Mouse (Mus musculus) heart, postnatal 0 days (tissue): Measurements from ENCODE around the gene S1pr4. TPM values are rescaled to one million over a fixed set of nuclear protein-coding genes. Genes with fewer than 3 reads are reported as not detected.

Source experiments
- ATAC-seq: fragments of 200-750 bp; cut with Nextera tagmentation; 2 replicates; pipeline ENCODE4 v1.8.0; 2017; ENCODE audit warnings: low read depth, moderate number of reproducible peaks, moderate library complexity; ENCODE audit not compliant: insufficient read depth
- DNase-seq: peaks from one replicate; pipeline ENCODE4 v3.0.0-alpha.2; 2016; ENCODE audit warnings: low spot score
- H3K27ac ChIP-seq: fragments of 300-500 bp; sonication (generic); 2 replicates; pipeline ENCODE4 v1.5.1; 2014; ENCODE audit warnings: low read depth, mild to moderate bottlenecking
- H3K27me3 ChIP-seq: fragments of 300-500 bp; sonication (generic); 2 replicates; pipeline ENCODE4 v1.6.1; 2014; ENCODE audit warnings: low read length, mixed read lengths; ENCODE audit not compliant: control insufficient read depth, insufficient read depth
- H3K36me3 ChIP-seq: fragments of 300-500 bp; sonication (generic); replicated peaks from 2 replicates; pipeline ENCODE4 v1.6.1; 2014; ENCODE audit warnings: low read length, mixed read lengths; ENCODE audit not compliant: control insufficient read depth, insufficient read depth
- H3K4me1 ChIP-seq: fragments of 300-500 bp; sonication (generic); 2 replicates; pipeline ENCODE4 v1.6.1; 2014; ENCODE audit warnings: antibody characterized with exemption; ENCODE audit not compliant: control insufficient read depth, insufficient read depth
- H3K4me2 ChIP-seq: fragments of 300-500 bp; sonication (generic); 2 replicates; pipeline ENCODE4 v1.6.1; 2014; ENCODE audit warnings: low read depth, mild to moderate bottlenecking, low read length, moderate library complexity
- H3K4me3 ChIP-seq: fragments of 300-500 bp; sonication (generic); 2 replicates; pipeline ENCODE4 v1.5.1; 2014; ENCODE audit warnings: low read depth, low read length
- H3K9ac ChIP-seq: fragments of 300-500 bp; sonication (generic); replicated peaks from 2 replicates; pipeline ENCODE4 v1.6.1; 2014; ENCODE audit warnings: low read depth, low read length, mixed read lengths
- H3K9me3 ChIP-seq: fragments of 300-500 bp; sonication (generic); replicated peaks from 2 replicates; pipeline ENCODE4 v1.6.1; 2016; ENCODE audit warnings: low read length; ENCODE audit not compliant: control insufficient read depth
- CTCF ChIP-seq: IDR thresholded peaks from 2 replicates; pipeline ENCODE4 v1.5.1; 2016; ENCODE audit warnings: antibody characterized with exemption, control low read depth, low read depth
- EP300 ChIP-seq: IDR thresholded peaks from 2 replicates; pipeline ENCODE4 v1.6.1; 2016; ENCODE audit warnings: antibody characterized with exemption, low read depth
- WGBS: fragments of 180-500 bp; shearing (Covaris S2); extraction: QIAGEN DNeasy Blood & Tissue Kit; methylation state at CpG from one replicate; pipeline ENCODE4 v1.1.7; 2014; 5-methylcytosine and 5-hydroxymethylcytosine counted together
- polyA plus RNA-seq: library from polyadenylated mRNA; unstranded; fragments of >200 nt; fragmentation: Nextera tagmentation; extraction: Ambion mirVana; gene quantifications from 2 replicates; pipeline ENCODE4 v1.2.1, GENCODE M21; 2015
- total RNA-seq: library from RNA; depleted of rRNA; stranded (reverse); fragments of >200 nt; gene quantifications from 2 replicates; pipeline ENCODE4 v1.2.3, GENCODE M21; 2014; ENCODE audit warnings: low replicate concordance

Gene S1pr4
- total and polyA plus RNA-seq, 2 experiments from 2014 or later: 0.34 TPM; not detected in 1

DNA sequence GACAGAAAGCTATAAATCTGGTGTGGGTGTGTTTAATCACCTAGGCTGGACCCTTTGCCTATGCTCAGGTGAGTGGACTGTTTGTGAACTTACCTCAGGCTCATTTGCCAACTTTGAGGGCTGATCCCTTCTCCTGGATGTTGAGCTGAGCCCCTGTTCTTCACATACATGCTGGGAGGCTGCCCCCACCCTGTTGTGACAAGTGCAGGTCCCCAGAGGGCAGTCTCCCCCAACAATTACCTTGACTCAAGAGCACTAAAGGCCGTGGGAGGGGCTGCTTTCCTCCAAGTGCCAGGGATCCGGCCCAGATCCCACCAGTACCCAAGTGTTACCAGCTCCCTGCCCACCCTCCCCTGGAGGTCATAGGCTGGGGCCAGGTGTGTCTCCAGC is 14.9 kb downstream of the S1pr4 start:
- Histone ChIP-seq H3K4me3 (no peak overlapping the region), H3K9ac (no peak overlapping the region), H3K36me3 (peaks cover 37% of the 10 kb centered on the region), H3K27me3 (peaks cover 21% of the 10 kb centered on the region), H3K27ac (no peak overlapping the region), H3K4me1 (peaks cover 11% of the 10 kb centered on the region), H3K9me3 (no peaks in the 10 kb centered on the region), H3K4me2 (no peak overlapping the region)
- TF ChIP-seq CTCF: no peak
- TF ChIP-seq EP300: no peak
- no peak for ATAC-seq
- 15% methylated on average over 2 of the region's 2 CpGs for WGBS
- no peak for DNase-seq

GRCm38 (mm10) chr10:81484441-81485059 is 15.4 kb downstream of the S1pr4 start:
- Histone ChIP-seq H3K27ac (no peak overlapping the region), H3K27me3 (peaks cover 24% of the 10 kb centered on the region), H3K4me3 (no peak overlapping the region), H3K36me3 (peaks cover 32% of the 10 kb centered on the region), H3K4me1 (peaks cover 11% of the 10 kb centered on the region), H3K9me3 (no peaks in the 10 kb centered on the region), H3K4me2 (no peak overlapping the region), H3K9ac (no peak overlapping the region)
- TF ChIP-seq CTCF (no peak), EP300 (no peak)
- no peak for ATAC-seq
- 61% methylated on average over 6 of the region's 6 CpGs for WGBS
- no peak for DNase-seq

- no peak overlapping the region for H3K27ac ChIP-seq
- WGBS: 18% methylated on average over 9 of the region's 9 CpGs
- H3K4me1 ChIP-seq: peaks cover 11% of the 10 kb centered on the region
- H3K4me3 ChIP-seq: no peak overlapping the region
- H3K9ac ChIP-seq: no peak overlapping the region
- no peak overlapping the region for H3K4me2 ChIP-seq
- H3K27me3 ChIP-seq: peaks cover 24% of the 10 kb centered on the region
- ATAC-seq (no peak), DNase-seq (no peak)
- H3K9me3 ChIP-seq: no peaks in the 10 kb centered on the region
- H3K36me3 ChIP-seq: peaks cover 27% of the 10 kb centered on the region
- TF ChIP-seq EP300: no peak
- peak; percentile 38 for TF ChIP-seq CTCF
Measured at GRCm38 (mm10) chr10:81483983-81484382, 15.9 kb downstream of the S1pr4 start.

DNA sequence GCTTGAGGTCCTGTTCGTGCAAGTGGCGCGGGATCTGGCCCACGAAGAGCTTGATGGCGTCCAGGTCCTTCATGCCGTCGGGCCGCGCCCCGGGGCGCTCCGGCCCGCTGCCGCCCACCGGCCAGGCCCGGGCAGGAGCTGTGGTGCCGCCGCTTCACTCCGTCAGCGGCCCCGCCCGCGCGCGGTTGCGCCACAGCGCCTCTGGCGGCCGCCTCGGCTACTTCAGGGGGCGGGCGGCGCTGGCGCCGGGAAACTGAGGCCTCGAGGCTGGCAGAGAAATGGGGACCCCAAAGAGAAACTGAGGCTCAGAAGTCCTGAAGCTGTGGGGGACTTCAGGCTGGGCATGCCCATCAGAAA is 17.4 kb downstream of the S1pr4 start, which contains the start of gene Celf5:
Gene Celf5 (minus strand): TSS at position 177 of the 357 bp plus-strand sequence.
- Histone ChIP-seq H3K4me3 (peak within 1 kb of the TSS; percentile 39), H3K9me3 (no peaks in the 10 kb centered on the region), H3K27me3 (peaks cover 28% of the 10 kb centered on the region), H3K4me1 (no peaks in the 10 kb centered on the region; the same call in 1 of the 2 replicates), H3K36me3 (peaks cover 12% of the 10 kb centered on the region), H3K4me2 (peak within 1 kb of the TSS; percentile 68), H3K9ac (0 out of 2 replicates have a peak within 1 kb of the TSS, but pooled peaks have one; percentile 8), H3K27ac (no peak within 1 kb of the TSS)
- WGBS: 1% methylated on average over 32 of the region's 36 CpGs
- no peak; the same call in 1 of the 2 replicates for ATAC-seq
- DNase-seq: no peak
- TF ChIP-seq EP300: no peak
- peak; percentile 49 for TF ChIP-seq CTCF

- WGBS: 6% methylated on average over 30 of the region's 35 CpGs
- H3K4me3 ChIP-seq: peak overlapping the region; percentile 39
- no peak; the same call in 1 of the 2 replicates for ATAC-seq
Measured at GRCm38 (mm10) chr10:81481605-81482532, 18.1 kb downstream of the S1pr4 start.

More at GRCm38 (mm10) chr10:81481605-81482532, 18.1 kb downstream of the S1pr4 start:
- Histone ChIP-seq H3K9ac (0 out of 2 replicates have a peak overlapping the region, but pooled peaks have one; percentile 8), H3K36me3 (peaks cover 6% of the 10 kb centered on the region), H3K4me2 (peak overlapping the region; percentile 68), H3K27me3 (peaks cover 33% of the 10 kb centered on the region), H3K9me3 (no peaks in the 10 kb centered on the region), H3K4me1 (no peaks in the 10 kb centered on the region), H3K27ac (no peak overlapping the region)
- DNase-seq: no peak
- no peak for TF ChIP-seq CTCF
- TF ChIP-seq EP300: no peak
